Mouse (Mus musculus) mouse embryonic stem cell (cell line): ENCODE results near the gene Ppbp.

ENCODE experiments used
- in situ Hi-C, 2 experiments: fragments of 300-500 bp; cut with MboI; formaldehyde crosslinking; loops; 1 replicate in 1 of 2; 3 replicates in 1 of 2; pipeline ENCODE4 v1.14.3; 2019 to 2020; ENCODE audit warnings: low sequenced_read_pairs in 2 of 2, low pct_unique_long_range_greater_than_20kb in 1 of 2, mixed read lengths in 1 of 2; ENCODE audit not compliant: unreplicated experiment in 1 of 2

Gene Ppbp

GRCm38 (mm10) chr5:90768218-90768617, at the start of gene Ppbp:
Gene Ppbp, plus strand, starts transcription at chr5:90768518.
- in situ Hi-C loops: no loop called here

- in situ Hi-C loops: no loop called here
Measured at GRCm38 (mm10) chr5:90722656-90723055, 45.7 kb upstream of the Ppbp start.

- in situ Hi-C loops: no loop called here
Measured at GRCm38 (mm10) chr5:90728254-90728653, 40.1 kb upstream of the Ppbp start.

DNA sequence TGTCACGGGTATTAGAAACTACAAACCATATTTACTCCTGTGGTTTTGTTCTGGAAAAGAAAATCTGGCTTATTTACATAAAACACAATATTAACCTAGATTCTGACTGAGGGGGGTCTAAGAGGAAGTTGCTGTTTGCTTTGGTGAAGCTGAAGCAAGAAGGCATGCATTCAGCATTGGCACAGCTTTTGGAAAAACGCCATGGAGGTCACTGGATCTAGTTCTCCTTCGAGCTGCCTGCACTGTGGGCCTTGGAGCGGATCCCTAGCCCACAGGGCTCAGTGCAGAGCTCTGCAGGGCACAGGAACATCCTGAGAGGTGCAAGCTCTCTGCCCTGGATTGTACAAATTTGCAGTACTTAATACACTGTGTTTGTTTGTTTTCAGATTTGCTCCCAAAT, 36.8 kb upstream of the Ppbp start:
- in situ Hi-C loops: no loop called here

DNA sequence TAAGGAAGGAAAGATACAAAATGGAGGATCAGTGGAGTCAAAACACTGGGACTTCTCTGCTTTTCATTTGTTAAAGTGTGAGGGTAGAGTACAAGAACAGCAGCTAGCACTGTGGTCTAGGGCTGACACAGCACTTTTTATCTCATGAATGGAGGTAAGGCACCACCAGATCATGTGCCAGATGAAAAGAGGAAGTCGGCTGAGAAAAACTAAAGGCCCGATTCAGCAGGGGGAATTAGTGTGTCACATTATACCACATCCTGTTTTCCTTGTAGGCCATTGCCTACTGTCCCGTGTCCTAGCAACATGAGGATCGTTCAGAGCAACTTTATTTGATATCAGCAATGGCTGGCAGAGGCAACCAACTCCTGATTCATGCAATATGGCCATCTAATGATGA, 26.3 kb upstream of the Ppbp start:
- in situ Hi-C loops: no loop called here

GRCm38 (mm10) chr5:90753934-90754333, 14.4 kb upstream of the Ppbp start:
- in situ Hi-C loops: no loop called here

DNA sequence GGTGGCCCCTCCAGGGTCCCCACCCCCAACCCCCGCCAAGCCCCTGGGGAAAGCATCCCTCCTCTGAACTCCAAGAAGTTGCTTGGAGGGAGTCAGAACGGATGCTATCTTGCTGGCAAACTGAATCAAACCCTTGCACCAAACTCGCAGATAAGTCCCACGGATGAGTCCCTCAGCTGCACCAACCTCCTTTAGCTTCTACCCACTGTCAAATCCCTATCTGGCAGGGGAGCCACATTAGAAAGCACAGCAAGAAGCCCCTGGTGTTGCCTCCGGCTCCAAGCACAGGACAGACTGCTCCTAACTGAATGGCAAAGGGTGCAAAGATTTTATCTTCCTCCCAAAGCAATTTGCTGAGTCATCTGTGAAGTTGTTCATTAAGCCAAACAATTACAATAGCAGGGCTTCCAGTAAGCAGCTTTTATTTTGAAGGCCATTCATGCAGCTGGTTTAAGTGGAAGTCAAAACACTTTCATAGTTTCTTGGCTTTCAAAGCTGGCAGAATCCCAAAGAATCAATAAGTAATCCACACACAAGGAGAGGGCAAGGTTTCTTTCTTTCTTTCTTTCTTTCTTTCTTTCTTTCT, 10.2 kb upstream of the Ppbp start:
- in situ Hi-C loops: no loop called here

GRCm38 (mm10) chr5:90759077-90760065, 8.9 kb upstream of the Ppbp start, which contains the start of gene Cxcl5:
Gene Cxcl5, plus strand, starts transcription at chr5:90759360.
- in situ Hi-C loops: no loop called here

DNA sequence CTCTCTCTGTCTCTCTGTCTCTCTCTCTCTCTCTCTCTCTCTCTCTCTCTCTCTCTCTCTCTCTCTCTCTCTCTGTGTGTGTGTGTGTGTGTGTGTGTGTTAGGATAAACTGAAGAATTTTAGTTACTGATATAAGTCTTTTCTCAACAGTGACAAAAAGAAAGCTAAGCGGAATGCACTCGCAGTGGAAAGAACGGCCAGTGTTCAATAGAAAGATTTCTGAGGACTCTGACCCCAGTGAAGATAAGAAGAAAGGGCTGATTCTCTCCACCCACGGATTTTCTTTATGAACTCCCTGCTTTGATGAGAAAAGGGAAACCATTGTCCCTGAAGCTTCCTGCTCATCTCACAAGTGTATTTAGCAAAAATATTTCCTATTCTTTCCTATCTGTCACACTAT, 8.0 kb upstream of the Ppbp start:
- in situ Hi-C loops: no loop called here

DNA sequence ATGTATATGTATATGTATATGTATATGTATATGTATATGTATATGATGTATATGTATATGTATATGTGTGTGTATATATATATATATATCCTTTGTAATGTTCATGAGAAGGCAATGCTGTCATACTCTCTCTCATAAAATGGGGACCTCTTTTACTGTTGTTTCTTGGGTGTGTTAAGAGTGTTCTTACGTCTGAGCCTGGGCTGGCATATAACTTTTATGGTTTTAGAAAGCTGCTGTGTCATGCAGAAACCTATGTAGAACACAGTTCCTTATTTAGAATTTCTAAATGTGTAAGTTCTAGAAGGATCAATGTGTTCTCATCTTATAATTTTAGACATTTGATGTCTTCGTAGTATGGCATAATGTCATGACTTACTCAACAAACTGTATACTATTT, 7.5 kb upstream of the Ppbp start:
- in situ Hi-C loops: no loop called here

DNA sequence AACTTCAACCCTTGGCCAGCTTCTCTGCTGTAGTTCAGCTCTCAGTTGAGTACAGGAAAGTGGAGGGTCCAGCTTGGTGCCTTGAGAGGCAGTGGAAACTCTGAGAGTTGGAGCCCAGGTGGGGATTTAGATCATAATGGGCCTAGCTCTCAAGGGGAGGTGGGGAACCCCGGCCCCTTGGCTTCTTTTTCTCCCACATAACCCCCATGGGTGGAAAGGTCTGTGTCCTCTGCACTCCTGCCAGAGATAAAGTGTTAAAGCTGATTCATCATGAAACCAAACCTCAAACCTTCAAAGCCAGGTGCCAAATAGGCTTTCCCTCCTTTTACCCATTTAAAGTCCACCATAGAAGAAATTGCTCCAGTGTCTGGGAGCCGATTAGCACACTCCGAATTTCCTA, 6.5 kb upstream of the Ppbp start:
- in situ Hi-C loops: no loop called here

DNA sequence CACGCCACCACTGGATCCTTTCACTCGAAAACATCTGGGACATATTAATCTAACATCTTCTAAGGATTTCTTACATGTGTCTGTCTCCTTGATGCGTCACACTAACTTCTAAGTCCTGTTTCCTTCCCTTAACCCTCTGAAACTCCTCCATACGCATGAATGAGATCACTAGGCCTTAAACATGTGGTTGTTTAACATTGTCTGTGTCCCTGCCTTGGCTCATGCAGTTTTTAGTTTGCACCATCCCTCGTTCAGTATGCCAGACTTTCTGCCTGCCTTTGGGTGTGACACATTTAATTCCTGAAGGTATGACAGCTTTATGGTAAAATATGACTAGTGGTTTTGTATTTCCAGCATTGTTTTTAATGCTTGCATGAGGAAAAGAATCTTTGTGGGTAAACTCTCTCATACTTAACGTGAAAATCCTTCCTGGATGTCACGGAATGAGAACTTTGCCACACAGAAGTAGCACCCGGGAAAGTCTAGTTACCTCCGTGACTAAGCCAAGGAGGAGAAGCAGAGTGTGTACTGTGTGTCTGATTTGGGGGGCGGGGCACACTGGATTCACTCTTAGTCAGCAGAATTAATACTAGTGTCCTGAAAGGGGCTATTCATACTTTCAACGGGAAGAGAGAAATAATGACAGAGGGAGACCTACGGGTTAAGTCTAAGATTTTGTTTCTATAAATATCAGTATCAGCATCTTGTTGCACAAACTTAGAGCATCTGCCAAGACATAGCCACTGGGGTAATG, 4.2 kb upstream of the Ppbp start:
- in situ Hi-C loops: no loop called here

- in situ Hi-C loops: no loop called here
Measured at GRCm38 (mm10) chr5:90765821-90766606, 2.3 kb upstream of the Ppbp start.

- in situ Hi-C loops: no loop called here
Measured at GRCm38 (mm10) chr5:90771369-90771768, 3.1 kb downstream of the Ppbp start.

DNA sequence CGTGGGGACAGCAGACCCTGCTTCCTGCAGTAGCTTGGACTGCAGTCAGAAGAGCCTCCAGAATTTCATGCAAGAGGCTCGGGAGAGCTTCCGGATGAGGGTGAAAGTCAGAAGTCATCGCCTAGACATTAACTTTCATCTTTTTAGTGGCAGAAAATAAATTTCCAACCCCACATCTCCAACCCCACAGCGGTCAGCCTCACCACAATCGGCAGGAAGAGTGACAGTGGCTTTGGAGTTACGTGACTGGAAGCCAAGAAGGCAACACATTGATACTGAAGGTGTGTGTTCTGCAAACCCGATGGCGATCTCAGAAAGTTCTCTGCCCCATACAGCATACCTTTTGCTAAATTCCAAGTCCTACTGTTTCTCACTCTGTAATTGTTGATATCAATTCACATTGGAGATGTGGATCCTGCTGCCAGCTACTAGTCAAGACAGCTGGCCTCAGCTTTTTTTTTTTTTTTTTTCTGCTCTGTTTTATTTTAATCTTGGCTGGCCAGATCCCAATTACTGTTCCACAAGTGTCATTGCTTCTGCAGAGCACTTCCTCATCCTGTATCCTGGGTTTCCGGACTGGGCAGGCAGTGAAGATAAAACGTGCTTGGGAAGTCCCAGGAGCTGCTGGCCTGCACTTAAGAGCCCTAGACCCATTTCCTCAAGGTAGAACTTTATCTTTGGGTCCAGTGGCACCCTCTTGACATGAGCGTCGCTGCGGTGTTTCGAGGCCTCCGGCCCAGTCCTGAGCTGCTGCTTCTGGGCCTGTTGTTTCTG, 3.7 kb downstream of the Ppbp start, which contains the start of gene Pf4:
TSS of gene Pf4 (plus strand) at position 556 of the 774 bp plus-strand sequence.
- in situ Hi-C loops: no loop called here

DNA sequence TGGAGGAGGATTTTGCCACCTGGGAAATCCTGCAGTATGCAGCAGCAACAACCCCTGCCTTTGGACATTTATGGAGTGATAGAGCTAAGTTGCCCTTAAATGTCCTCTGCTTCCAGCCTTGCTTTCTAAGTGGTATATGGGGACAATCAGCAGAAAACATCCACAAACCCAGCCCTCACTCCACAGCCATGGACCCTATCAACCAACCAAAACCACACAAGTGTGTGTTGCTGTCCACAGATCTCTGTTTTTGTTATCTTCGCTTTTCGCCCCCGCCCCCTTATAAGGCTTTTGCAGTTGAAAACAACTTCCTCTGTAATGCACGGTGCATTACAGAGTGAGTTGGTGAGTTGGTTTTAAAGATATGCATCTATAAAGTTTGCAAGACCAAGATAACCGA, 7.2 kb downstream of the Ppbp start:
- in situ Hi-C loops: loop anchor here in 1 of 2 experiments (25.0 kb wide), 1 partner anchor 113 kb away; no protein-coding TSS in a partner anchor

DNA sequence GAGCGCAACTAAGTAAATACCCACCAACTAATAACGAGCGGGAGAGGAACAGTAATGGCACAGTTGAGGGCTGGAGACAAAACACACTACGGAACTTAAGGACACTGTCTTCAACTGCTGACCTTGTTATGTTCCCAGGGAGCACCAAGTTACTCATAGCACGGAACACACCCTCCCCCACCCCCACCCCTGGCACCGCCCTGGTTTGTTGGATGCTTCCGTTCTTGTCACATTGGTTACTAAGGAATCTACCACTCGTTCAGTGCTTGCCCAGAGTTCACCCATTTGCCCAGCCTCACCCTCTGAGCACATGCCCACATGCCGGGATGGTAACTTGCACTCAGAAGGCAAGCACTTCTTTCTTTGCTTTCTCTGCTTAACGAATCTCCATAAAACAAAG, 9.3 kb downstream of the Ppbp start:
- in situ Hi-C loops: loop anchor here in 1 of 2 experiments (25.0 kb wide), 1 partner anchor 115 kb away; no protein-coding TSS in a partner anchor
